Mouse (Mus musculus) liver, embryonic 14.5 days (tissue): ENCODE results near the gene Leprot. TPM values are rescaled to one million over a fixed set of nuclear protein-coding genes. Genes with fewer than 3 reads are reported as not detected.

ENCODE experiments used
- ATAC-seq: fragments of 200-750 bp; cut with Nextera tagmentation; 2 replicates; pipeline ENCODE4 v1.8.0; 2017; ENCODE audit warnings: moderate number of reproducible peaks, mild to moderate bottlenecking, moderate library complexity; ENCODE audit not compliant: insufficient read depth
- DNase-seq, 3 experiments: peaks; one replicate each; pipeline ENCODE4 v3.0.0-alpha.2; 2012 to 2013; ENCODE audit warnings: low read depth in 3 of 3, low spot score in 3 of 3
- H3K27ac ChIP-seq: fragments of 300-500 bp; sonication (generic); 2 replicates; pipeline ENCODE4 v1.5.1; 2014; ENCODE audit warnings: moderate library complexity, mild to moderate bottlenecking, control low read depth, inconsistent platforms
- H3K27me3 ChIP-seq: fragments of 300-500 bp; sonication (generic); 2 replicates; pipeline ENCODE4 v1.6.1; 2014; ENCODE audit warnings: mild to moderate bottlenecking, low read length, moderate library complexity; ENCODE audit not compliant: control insufficient read depth, insufficient read depth
- H3K36me3 ChIP-seq: fragments of 300-500 bp; sonication (generic); replicated peaks from 2 replicates; pipeline ENCODE4 v1.6.1; 2014; ENCODE audit warnings: low read depth; ENCODE audit not compliant: control insufficient read depth, insufficient read depth
- H3K4me1 ChIP-seq, 2 experiments: fragments of 200-500 bp in 1 of 2; fragments of 300-500 bp in 1 of 2; sonication (generic) in 1 of 2; replicated peaks; 2 replicates each; pipeline ENCODE4 v1.6.1; 2012 to 2014; ENCODE audit warnings: antibody characterized with exemption in 1 of 2, inconsistent platforms in 1 of 2, low read length in 1 of 2; ENCODE audit not compliant: control insufficient read depth in 2 of 2, insufficient read depth in 2 of 2
- H3K4me2 ChIP-seq: fragments of 300-500 bp; sonication (generic); 2 replicates; pipeline ENCODE4 v1.6.1; 2014; ENCODE audit warnings: low read depth, mild to moderate bottlenecking, control low read depth, moderate library complexity
- H3K4me3 ChIP-seq, 2 experiments: fragments of 200-500 bp in 1 of 2; fragments of 300-500 bp in 1 of 2; sonication (generic) in 1 of 2; 2 replicates each; pipeline ENCODE4 v1.5.1; 2012 to 2014; ENCODE audit warnings: low read depth in 2 of 2, low read length in 2 of 2, mild to moderate bottlenecking in 2 of 2, control low read depth in 1 of 2, inconsistent platforms in 1 of 2, moderate library complexity in 1 of 2; ENCODE audit not compliant: insufficient read depth in 1 of 2
- H3K9ac ChIP-seq: fragments of 300-500 bp; sonication (generic); replicated peaks from 2 replicates; pipeline ENCODE4 v1.6.1; 2014; ENCODE audit warnings: mild to moderate bottlenecking, control low read depth, moderate library complexity
- H3K9me3 ChIP-seq: fragments of 300-500 bp; sonication (generic); 2 replicates; pipeline ENCODE4 v1.6.1; 2016; ENCODE audit warnings: low read length, mixed read lengths; ENCODE audit not compliant: control insufficient read depth
- CTCF ChIP-seq: IDR thresholded peaks from 2 replicates; pipeline ENCODE4 v1.5.1; 2016; ENCODE audit warnings: antibody characterized with exemption, low read depth, control low read depth
- EP300 ChIP-seq: IDR thresholded peaks from 2 replicates; pipeline ENCODE4 v1.6.1; 2016; ENCODE audit warnings: antibody characterized with exemption, low read depth
- WGBS: fragments of 180-500 bp; shearing (Covaris S2); extraction: QIAGEN DNeasy Blood & Tissue Kit; methylation state at CpG from one replicate; pipeline ENCODE4 v1.1.7; 2014; ENCODE audit not compliant: insufficient replicate concordance; 5-methylcytosine and 5-hydroxymethylcytosine counted together
- polyA plus RNA-seq, 2 experiments: library from polyadenylated mRNA; depleted of rRNA in 1 of 2; stranded (reverse) in 1 of 2; unstranded in 1 of 2; fragments of >200 nt; fragmentation: Nextera tagmentation in 1 of 2; extraction: Ambion mirVana in 1 of 2; gene quantifications; 2 replicates each; pipeline versions ENCODE4 v1.2.1 to v1.2.3; 2012 to 2014

Leprot gene
- polyA plus RNA-seq (2012; rRNA removed) (35.5 and 43.7 TPM in 2 replicates), polyA plus RNA-seq (2014; fragmentation: Nextera tagmentation; extraction: Ambion mirVana) (51.1 and 55.6 TPM in 2 replicates)

GRCm38 (mm10) chr4:101647196-101647905 lies at the start of gene Leprot:
Leprot (plus strand) TSS chr4:101647718.
- peak within 1 kb of the TSS; percentile 71 for H3K27ac ChIP-seq
- peak within 1 kb of the TSS; percentile 70 to 85 for H3K4me3 ChIP-seq
- H3K9ac ChIP-seq, result peak within 1 kb of the TSS; percentile 77
- WGBS, result under 1% methylated on average over 39 of the region's 39 CpGs
- ATAC-seq, result peak; percentile 93
- peak within 1 kb of the TSS; percentile 90 for H3K4me2 ChIP-seq
- no peaks in the 10 kb centered on the region for H3K36me3 ChIP-seq
- peaks cover 33 to 36% of the 10 kb centered on the region in 2 experiments for H3K4me1 ChIP-seq
- peak; percentile 43; the same call in 1 of the 2 replicates for TF ChIP-seq CTCF
- no peak for TF ChIP-seq EP300
- no peaks in the 10 kb centered on the region for H3K9me3 ChIP-seq
- peak; percentile 89 to 92 (median 90) for DNase-seq
- no peaks in the 10 kb centered on the region for H3K27me3 ChIP-seq

GRCm38 (mm10) chr4:101601758-101602157 lies 45.8 kb upstream of the Leprot start:
- no peak for ATAC-seq
- no peak overlapping the region for H3K4me3 ChIP-seq
- H3K36me3 ChIP-seq, result no peaks in the 10 kb centered on the region
- H3K4me2 ChIP-seq, result no peak overlapping the region
- no peaks in the 10 kb centered on the region for H3K27me3 ChIP-seq
- no peak overlapping the region for H3K27ac ChIP-seq
- H3K9me3 ChIP-seq, result no peaks in the 10 kb centered on the region
- H3K4me1 ChIP-seq, result no peaks in the 10 kb centered on the region
- TF ChIP-seq EP300, result no peak
- TF ChIP-seq CTCF, result peak; percentile 37
- no peak overlapping the region for H3K9ac ChIP-seq
- no peak for DNase-seq

GRCm38 (mm10) chr4:101603635-101604034 lies 43.9 kb upstream of the Leprot start:
- H3K4me1 ChIP-seq, result no peaks in the 10 kb centered on the region
- no peak overlapping the region for H3K4me3 ChIP-seq
- H3K9ac ChIP-seq, result no peak overlapping the region
- H3K4me2 ChIP-seq, result no peak overlapping the region
- no peak for TF ChIP-seq EP300
- no peak for TF ChIP-seq CTCF
- H3K36me3 ChIP-seq, result no peaks in the 10 kb centered on the region
- no peak overlapping the region for H3K27ac ChIP-seq
- DNase-seq, result no peak
- no peak for ATAC-seq
- WGBS, result 48% methylated on average over 3 of the region's 3 CpGs
- H3K27me3 ChIP-seq, result no peaks in the 10 kb centered on the region
- no peaks in the 10 kb centered on the region for H3K9me3 ChIP-seq

- DNase-seq, result no peak
- no peaks in the 10 kb centered on the region for H3K4me1 ChIP-seq
Observed at GRCm38 (mm10) chr4:101616520-101616919, 31.0 kb upstream of the Leprot start.

GRCm38 (mm10) chr4:101617742-101618141 lies 29.8 kb upstream of the Leprot start:
- Histone ChIP-seq H3K27me3 (no peaks in the 10 kb centered on the region), H3K36me3 (no peaks in the 10 kb centered on the region), H3K27ac (no peak overlapping the region), H3K4me3 (no peak overlapping the region), H3K9ac (no peak overlapping the region), H3K4me1 (no peaks in the 10 kb centered on the region), H3K9me3 (no peaks in the 10 kb centered on the region), H3K4me2 (no peak overlapping the region)
- ATAC-seq (no peak), DNase-seq (no peak)
- TF ChIP-seq EP300 (no peak), CTCF (peak; percentile 20; the same call in 1 of the 2 replicates)
- 53% methylated on average over 2 of the region's 2 CpGs for WGBS

More at GRCm38 (mm10) chr4:101616520-101616919, 31.0 kb upstream of the Leprot start:
- H3K9ac ChIP-seq, result no peak overlapping the region
- H3K36me3 ChIP-seq, result no peaks in the 10 kb centered on the region
- 64% methylated on average over 5 of the region's 5 CpGs for WGBS
- no peak overlapping the region for H3K4me2 ChIP-seq
- no peak overlapping the region for H3K4me3 ChIP-seq
- H3K27ac ChIP-seq, result no peak overlapping the region
- H3K9me3 ChIP-seq, result no peaks in the 10 kb centered on the region
- TF ChIP-seq CTCF (no peak), EP300 (no peak)
- no peaks in the 10 kb centered on the region for H3K27me3 ChIP-seq
- ATAC-seq, result no peak
